Mouse (Mus musculus) erythroblast, embryonic 14.5 days (primary cell): Measurements from ENCODE around the gene Dip2b. TPM values are rescaled to one million over a fixed set of nuclear protein-coding genes. Genes with fewer than 3 reads are reported as not detected.

Experiments
- H3K27me3 ChIP-seq: 2 replicates; pipeline ENCODE4 v1.6.1; 2012; ENCODE audit warnings: inconsistent platforms; ENCODE audit not compliant: control insufficient read depth
- H3K36me3 ChIP-seq: 2 replicates; pipeline ENCODE4 v1.6.1; 2012; ENCODE audit warnings: mild to moderate bottlenecking, inconsistent platforms; ENCODE audit not compliant: control insufficient read depth
- H3K4me1 ChIP-seq: 2 replicates; pipeline ENCODE4 v1.6.1; 2012; ENCODE audit warnings: inconsistent platforms; ENCODE audit not compliant: control insufficient read depth
- H3K4me3 ChIP-seq: replicated peaks from 2 replicates; pipeline ENCODE3; 2012; ENCODE audit warnings: moderate library complexity, mild to moderate bottlenecking, inconsistent platforms
- H3K9me3 ChIP-seq: 2 replicates; pipeline ENCODE4 v1.6.1; 2012; ENCODE audit warnings: low read length, inconsistent platforms, mixed read lengths; ENCODE audit not compliant: control insufficient read depth
- GATA1 ChIP-seq: IDR thresholded peaks from 2 replicates; pipeline ENCODE4 v1.6.1; 2012; ENCODE audit warnings: low read length, inconsistent platforms, mixed read lengths
- TAL1 ChIP-seq: IDR thresholded peaks from 3 replicates; pipeline ENCODE4 v1.6.1; 2012; ENCODE audit warnings: low read length, inconsistent platforms, mixed read lengths
- polyA plus RNA-seq: library from polyadenylated mRNA; stranded (reverse); fragments of >175 nt; gene quantifications from 2 replicates; pipeline ENCODE4 v1.2.3, GENCODE M21; 2012

The Dip2b gene
- polyA plus RNA-seq, 1 experiment, result 0.03 TPM

DNA sequence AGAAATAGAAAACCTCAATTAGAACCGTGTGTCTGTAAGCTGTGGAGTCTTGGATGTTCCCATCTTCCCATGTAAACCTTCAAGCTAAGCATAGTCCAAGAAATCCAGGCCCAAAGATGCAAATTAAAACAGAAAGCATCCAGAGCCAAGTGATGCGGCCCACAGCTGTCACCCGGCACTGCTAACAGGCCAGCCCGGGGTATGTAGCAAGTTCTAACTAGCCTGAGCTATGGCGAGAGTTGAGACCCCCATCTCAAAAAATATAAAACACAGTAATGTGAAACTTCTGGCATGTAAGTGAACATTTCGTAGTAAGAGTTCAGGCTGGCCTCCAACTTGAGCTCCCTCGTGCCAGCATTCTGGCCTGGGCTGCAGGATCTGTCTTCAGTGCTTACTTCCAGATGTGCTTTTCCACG, 129.7 kb downstream of the Dip2b start:
- Histone ChIP-seq H3K9me3 (no peaks in the 10 kb centered on the region), H3K36me3 (peaks cover 34% of the 10 kb centered on the region), H3K4me1 (no peaks in the 10 kb centered on the region), H3K27me3 (no peaks in the 10 kb centered on the region), H3K4me3 (no peak overlapping the region)
- TF ChIP-seq TAL1 (no peak), GATA1 (no peak)

DNA sequence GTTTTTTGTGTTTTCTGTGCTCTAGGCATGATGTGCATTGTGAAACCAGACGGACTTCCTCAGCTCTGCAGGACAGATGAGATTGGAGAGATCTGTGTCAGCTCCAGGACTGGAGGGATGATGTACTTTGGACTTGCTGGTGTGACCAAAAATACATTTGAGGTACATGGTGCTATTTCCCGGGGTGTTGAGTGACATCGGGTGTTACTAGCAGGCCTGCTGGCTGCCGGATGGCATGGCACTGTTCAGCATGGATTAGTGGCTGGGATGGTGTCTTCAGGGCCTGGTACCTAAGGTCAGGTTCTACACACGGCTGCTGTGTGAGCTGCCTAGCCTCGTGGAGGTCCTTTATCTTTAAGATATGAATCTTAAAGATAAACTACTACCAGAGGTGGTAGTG, 136.7 kb downstream of the Dip2b start:
- H3K4me3 ChIP-seq, result no peak overlapping the region
- no peak for TF ChIP-seq TAL1
- TF ChIP-seq GATA1, result no peak
- no peaks in the 10 kb centered on the region for H3K9me3 ChIP-seq
- no peaks in the 10 kb centered on the region for H3K4me1 ChIP-seq
- H3K36me3 ChIP-seq, result peaks cover 35% of the 10 kb centered on the region
- H3K27me3 ChIP-seq, result no peaks in the 10 kb centered on the region

DNA sequence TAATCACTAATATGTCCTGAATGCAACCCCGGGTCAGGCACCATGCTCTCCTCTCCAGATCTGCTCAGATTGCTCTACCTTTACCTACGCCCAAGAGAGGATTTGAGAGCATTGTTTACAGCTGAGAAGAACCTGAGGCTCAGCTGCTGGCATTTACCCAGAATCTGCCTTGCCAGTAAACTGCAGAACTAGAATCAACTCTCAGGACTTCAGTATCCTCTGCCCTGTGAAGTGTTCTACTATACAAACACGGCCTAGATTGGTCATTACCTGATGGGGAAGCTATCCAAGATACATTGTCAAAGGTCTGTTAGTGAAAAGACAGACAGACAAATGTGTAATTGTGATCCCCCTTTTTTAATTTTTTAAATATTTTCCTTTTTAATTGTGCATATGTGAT, 138.7 kb downstream of the Dip2b start:
- Histone ChIP-seq H3K4me3 (no peak overlapping the region), H3K9me3 (no peaks in the 10 kb centered on the region), H3K4me1 (no peaks in the 10 kb centered on the region), H3K36me3 (peaks cover 36% of the 10 kb centered on the region), H3K27me3 (no peaks in the 10 kb centered on the region)
- no peak for TF ChIP-seq TAL1
- TF ChIP-seq GATA1, result no peak

DNA sequence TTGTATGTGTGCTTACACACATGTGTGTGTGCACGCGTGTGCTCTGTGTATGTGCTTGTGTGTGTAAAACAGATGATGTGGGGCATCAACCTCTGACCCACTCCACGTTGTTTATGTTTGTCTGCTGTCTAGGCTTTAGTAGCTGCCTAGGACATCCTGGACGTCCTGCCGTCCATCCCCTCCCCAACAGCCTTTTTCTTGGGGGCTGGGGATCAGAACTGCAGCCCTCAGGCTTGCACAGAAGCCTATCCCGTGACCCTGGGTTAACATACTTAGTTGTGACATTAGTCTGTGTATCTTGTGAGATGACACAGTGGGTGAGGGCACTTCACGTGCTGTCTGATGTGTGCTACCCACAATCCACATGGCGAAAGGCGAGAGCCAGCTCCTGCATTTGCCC, 139.1 kb downstream of the Dip2b start:
- no peak overlapping the region for H3K4me3 ChIP-seq
- no peaks in the 10 kb centered on the region for H3K27me3 ChIP-seq
- TF ChIP-seq GATA1 (no peak), TAL1 (no peak)
- H3K36me3 ChIP-seq, result peaks cover 40% of the 10 kb centered on the region
- H3K4me1 ChIP-seq, result no peaks in the 10 kb centered on the region
- no peaks in the 10 kb centered on the region for H3K9me3 ChIP-seq

DNA sequence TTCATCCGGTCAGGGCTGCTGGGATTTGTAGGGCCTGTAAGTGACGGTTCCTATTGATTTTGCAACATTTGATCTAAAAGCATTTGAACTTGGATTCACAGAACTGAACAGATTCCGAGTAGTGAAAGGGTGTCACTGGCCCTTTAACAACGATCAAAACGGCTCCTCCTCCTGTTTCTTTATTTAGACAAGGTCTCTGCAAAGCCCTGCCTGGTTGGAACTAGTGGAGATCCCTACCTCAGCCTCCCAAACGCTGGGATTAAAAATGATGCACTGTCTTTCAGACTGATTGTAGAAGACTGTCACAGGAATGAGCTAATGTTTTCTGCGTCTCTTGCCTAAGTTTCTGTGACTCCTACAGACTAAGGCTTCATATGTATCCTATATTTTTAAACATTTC, 140.0 kb downstream of the Dip2b start:
- peaks cover 38% of the 10 kb centered on the region for H3K36me3 ChIP-seq

DNA sequence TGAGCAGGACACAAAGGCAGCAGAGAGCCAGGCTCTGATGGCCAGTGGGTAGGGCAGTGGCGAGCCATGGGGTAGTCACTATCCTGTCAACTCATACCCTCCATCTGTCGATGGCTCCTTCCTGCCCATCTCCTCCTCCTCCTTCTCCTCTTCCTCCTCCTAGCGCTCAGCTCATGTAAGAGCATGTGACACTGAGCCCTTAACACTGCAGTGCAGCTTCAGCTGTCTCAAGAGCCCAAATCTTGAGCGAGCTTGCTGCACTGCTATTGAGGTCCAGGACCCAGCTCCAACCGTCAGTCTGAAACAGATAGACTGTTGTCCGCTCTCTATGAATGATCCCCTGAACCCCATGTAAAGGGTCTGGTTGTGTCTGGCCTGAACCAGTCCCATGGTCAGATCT, 141.2 kb downstream of the Dip2b start:
- Histone ChIP-seq H3K27me3 (no peaks in the 10 kb centered on the region), H3K36me3 (peaks cover 32% of the 10 kb centered on the region), H3K9me3 (no peaks in the 10 kb centered on the region), H3K4me3 (no peak overlapping the region), H3K4me1 (no peaks in the 10 kb centered on the region)
- TF ChIP-seq TAL1 (no peak), GATA1 (no peak)

More for the DNA sequence above, 140.0 kb downstream of the Dip2b start:
- Histone ChIP-seq H3K27me3 (no peaks in the 10 kb centered on the region), H3K4me1 (no peaks in the 10 kb centered on the region), H3K9me3 (no peaks in the 10 kb centered on the region), H3K4me3 (no peak overlapping the region)
- no peak for TF ChIP-seq GATA1
- no peak for TF ChIP-seq TAL1

DNA sequence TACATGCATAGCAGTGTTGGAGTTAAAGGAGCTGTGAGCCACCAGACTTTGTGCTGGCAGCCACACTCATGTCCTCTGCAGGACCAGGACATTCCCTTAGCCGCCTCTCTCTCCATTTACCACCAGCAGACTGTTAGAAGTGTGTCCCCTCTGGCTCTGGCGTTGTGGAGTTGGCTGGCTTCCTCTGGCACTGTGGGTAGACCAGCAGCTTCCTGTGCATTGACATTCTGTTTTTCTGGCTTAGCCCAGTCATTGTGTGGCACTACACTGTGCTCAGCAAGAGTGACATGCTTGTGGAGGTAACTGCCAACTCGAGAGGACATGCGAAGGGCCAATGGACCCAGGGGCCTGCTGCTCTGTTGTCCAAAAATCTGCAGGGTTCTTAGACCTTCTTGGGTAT, 141.8 kb downstream of the Dip2b start:
- H3K4me1 ChIP-seq, result no peaks in the 10 kb centered on the region
- H3K27me3 ChIP-seq, result no peaks in the 10 kb centered on the region
- H3K36me3 ChIP-seq, result peaks cover 28% of the 10 kb centered on the region
- TF ChIP-seq GATA1, result no peak
- no peak for TF ChIP-seq TAL1
- H3K9me3 ChIP-seq, result no peaks in the 10 kb centered on the region
- H3K4me3 ChIP-seq, result no peak overlapping the region

DNA sequence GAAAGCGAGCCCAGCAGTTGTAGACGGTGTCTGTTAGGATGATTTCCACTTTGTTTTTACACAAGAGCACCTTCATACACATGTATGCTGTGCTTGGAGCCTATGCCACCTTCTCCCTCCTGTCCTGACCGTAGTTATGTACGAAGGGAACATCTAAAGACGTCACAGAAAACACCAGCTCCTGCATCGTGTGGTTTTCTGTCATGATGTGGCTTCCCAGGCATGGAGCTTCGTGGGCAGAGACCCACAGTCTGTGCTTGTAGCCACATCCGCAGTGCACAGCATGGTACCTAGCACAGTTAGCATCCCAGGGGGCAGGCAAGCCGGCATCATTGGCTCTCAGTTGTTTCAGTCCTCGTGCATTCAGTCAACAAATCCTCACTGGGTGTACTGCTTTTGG, 143.4 kb downstream of the Dip2b start:
- no peaks in the 10 kb centered on the region for H3K27me3 ChIP-seq
- no peaks in the 10 kb centered on the region for H3K9me3 ChIP-seq
- peaks cover 7% of the 10 kb centered on the region for H3K4me1 ChIP-seq
- H3K4me3 ChIP-seq, result no peak overlapping the region
- H3K36me3 ChIP-seq, result peaks cover 35% of the 10 kb centered on the region
- TF ChIP-seq GATA1 (no peak), TAL1 (no peak)

DNA sequence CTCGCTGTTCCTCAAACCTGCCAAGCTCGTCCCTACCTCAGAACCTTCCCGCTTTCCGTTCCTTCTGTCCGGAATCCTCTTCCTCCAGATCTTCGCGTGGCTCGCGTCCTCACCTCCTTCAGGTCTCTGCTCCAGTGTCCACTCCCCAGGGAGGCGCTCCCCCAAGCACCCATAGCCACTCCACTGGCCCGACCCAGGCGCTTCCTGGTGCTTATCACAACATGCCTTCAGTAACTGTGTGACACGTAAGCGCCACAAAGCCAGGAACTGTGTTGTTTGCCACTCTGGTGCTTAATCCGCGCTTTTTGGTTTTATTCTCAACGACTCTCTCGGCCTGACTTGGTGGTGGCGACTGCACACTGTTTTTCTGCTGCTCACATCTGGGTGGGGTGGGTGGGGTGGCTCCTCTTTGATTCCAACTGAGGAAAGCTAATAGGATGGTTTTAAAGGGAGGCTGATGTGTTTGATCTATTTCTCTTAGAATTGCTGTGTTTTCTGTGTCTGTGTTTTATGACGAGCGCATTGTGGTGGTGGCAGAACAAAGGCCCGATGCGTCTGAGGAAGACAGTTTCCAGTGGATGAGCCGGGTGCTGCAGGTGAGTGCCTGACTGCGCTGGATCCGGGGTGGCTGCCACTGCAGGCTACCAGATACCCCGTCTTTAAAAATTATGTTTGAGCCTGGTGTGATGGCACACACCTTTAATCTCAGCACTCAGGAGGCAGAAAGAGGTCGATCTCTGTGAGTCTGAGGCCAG, 144.2 kb downstream of the Dip2b start:
- Histone ChIP-seq H3K27me3 (no peaks in the 10 kb centered on the region), H3K4me1 (peaks cover 7% of the 10 kb centered on the region), H3K9me3 (no peaks in the 10 kb centered on the region), H3K4me3 (no peak overlapping the region), H3K36me3 (peaks cover 41% of the 10 kb centered on the region)
- TF ChIP-seq TAL1 (no peak), GATA1 (no peak)

DNA sequence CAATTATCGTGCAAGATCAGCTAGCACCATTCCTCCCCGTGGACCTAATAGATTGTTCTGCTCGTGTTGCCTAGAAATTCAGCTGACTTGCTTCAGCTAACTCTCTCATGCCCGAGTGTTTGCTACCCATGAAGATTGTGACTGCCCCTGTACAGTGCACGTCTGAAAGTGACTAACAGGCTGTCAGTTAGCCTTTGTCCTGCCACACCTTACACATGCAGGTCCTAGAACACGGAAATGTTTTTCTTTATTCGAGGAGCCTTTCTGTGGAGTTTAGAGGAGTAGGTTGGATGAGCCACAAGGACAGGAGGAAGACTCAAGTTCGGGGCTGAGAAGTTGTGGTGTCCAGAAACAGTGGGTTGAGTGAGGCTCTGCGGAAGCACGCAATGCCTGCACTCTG, 145.0 kb downstream of the Dip2b start:
- TF ChIP-seq GATA1 (no peak), TAL1 (no peak)
- Histone ChIP-seq H3K36me3 (peaks cover 42% of the 10 kb centered on the region), H3K4me3 (no peak overlapping the region), H3K9me3 (no peaks in the 10 kb centered on the region), H3K4me1 (peaks cover 9% of the 10 kb centered on the region), H3K27me3 (no peaks in the 10 kb centered on the region)
